Mouse (Mus musculus): ENCODE data around the gene Rfx6.

Rfx6 gene

DNA sequence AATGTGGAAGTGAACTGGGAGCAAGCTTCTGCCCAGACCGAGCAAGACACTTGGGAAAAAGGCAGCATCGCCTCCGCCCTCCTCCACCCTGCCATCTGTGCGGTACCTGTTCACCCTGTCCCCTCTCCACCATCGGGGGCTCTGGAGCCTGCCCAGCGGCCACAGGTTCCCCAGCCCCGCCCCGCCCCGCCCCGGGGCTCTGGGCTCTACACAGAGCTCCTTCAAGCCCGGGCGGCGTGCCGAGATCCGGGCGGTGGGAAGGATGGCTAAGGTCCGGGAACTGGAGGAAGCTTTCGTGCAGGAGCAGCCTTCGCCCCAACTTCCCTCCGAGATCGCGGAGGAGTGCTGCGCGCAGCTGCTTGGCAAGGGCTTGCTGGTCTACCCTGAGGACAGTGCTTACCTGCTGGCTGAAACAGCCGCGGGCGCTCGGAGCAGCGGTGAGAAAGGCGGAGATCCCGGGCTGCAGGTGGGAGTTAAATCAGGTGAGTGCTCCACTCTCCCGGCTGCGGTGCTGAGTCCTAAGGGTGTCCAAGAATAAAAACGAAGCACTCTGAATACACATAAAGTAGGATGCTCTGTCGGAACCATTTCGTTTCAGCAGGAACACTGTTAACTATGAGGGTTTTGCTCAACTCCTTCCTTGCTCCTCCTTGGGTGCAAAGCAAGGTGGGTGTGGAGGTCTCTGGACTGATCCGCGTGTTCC lies at the start of gene Rfx6:
Rfx6 (plus strand) TSS at position 209 of the 703 bp plus-strand sequence.
- in situ Hi-C loops (cut with MboI), result no loop called here

DNA sequence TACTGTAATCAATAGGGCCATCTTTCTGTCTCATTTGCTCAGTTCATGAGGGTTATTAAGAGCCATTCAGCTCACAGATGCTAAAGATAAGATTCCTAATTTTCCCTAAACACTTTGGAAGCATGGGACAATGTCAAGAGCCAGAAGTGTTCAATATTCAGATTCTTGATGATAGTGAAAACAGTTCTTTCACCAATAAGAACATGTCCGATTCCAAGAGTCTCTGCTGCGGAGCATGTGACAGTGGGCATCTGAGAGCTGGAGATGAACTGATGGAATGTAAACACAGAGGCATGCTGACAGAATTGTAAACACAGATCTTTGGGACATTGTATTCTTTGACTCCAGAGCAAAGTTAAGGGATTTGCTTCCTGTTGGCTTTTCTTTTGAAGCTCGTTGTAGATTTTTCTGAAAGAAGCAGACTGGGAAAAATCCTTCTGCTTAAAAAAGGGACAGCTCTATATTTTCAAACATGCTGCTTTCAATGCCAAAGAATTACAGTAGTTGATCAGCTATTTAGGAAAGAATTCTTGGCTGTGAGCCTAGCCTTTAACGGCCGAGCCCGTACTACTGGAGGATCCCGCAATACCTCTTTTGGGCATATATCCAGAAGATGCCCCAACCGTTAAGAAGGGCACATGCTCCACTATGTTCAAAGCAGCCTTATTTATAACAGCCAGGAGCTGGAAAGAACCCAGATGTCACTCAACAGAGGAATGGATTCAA lies 46.0 kb upstream of the Rfx6 start, which contains the start of gene Gprc6a:
Gprc6a (minus strand) TSS at position 51 of the 726 bp plus-strand sequence.
- in situ Hi-C loops (cut with MboI), result no loop called here

DNA sequence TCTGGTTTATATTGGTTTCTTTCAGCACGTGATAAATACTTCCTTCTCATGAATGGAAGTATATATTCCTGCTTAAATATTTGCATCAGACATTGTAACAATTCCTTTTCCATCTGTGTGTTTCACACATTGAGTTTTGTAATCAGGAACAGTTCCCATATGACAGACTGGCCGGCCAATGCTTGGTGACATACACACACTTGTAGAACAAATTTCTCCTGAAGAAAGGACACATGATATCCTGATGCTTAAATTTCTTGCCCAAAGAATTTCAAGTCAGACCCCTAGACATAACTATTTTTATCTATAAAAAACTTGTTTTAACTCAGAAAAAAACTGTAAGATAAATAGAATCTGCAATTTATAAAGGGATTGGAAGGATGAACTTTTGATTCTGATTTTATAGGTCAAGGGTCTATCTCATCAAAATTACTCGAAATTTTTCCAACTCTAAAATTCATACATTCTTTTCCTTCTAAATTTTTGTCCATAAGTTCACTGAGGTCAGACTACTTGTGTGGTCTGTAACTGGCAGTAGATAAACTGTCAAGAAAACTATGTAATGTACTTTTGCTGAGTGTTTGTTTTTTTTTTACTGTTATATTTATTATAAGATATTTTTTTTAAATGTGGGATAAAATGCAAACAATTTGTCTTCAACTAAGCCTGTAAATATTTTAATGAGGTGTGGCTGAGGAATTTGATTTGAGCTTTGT lies 27.9 kb upstream of the Rfx6 start:
- in situ Hi-C loops (cut with MboI), result loop anchor here (25.0 kb wide), 1 partner anchor 937 kb away; no protein-coding TSS in a partner anchor

DNA sequence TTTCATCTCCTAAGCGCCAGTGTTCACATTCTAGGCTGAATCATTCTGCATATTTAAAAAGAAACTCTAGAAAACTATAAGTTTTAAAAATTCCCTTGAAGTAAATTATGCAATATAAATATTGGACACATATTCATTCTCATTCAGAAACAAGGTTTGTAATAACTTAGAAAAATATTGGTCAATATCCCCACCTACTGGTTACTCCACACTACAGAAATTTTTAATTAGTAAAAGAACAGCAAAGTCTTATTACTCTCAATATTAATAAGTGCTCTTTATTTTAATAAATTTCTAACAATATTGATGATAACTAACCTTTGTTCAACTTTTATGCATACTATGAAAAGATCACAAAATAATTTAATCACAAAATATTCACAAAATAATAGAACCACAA lies 20.2 kb upstream of the Rfx6 start:
- in situ Hi-C loops (cut with MboI), result loop anchor here (25.0 kb wide), 1 partner anchor 945 kb away; no protein-coding TSS in a partner anchor

DNA sequence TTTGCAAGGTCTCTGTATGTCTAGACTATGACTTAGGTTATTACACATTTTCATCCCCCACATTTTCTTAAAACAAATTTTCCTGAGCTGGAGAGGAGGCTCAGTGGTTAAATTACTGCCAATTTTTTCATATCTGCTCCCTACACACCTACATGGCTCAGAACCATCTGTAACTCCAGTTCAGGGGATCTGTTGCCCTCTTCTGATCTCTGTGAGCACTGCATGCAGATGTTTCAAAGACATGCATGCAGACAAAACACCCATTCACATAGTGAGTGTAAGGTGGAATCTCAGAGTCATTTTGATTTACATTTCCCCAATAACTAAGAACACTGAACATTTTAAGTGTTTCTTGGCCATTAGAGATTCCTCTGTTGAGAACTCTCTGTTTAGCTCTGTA lies 8.2 kb upstream of the Rfx6 start:
- in situ Hi-C loops (cut with MboI), result loop anchor here (25.0 kb wide), 1 partner anchor 957 kb away; no protein-coding TSS in a partner anchor

DNA sequence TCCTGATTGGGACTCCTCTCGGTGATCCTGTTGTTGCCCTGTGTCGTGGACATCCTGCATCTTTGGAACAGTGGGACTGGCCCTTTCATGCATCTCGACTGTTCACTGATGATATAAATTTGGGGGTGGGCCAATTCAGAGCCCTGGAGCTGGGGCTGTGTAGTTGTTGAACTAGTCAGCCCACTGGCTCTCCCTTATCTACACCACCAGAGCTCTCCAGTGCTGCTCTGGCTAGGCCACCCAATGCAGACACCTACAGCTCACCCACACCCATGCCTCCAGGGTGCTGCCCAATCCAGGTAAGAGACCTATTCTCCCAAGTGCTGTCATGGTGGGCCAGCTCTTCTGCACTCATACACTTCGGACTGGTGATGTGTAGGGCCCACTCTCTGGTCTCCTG lies 6.0 kb upstream of the Rfx6 start:
- in situ Hi-C loops (cut with MboI), result loop anchor here (25.0 kb wide), 1 partner anchor 959 kb away; no protein-coding TSS in a partner anchor

DNA sequence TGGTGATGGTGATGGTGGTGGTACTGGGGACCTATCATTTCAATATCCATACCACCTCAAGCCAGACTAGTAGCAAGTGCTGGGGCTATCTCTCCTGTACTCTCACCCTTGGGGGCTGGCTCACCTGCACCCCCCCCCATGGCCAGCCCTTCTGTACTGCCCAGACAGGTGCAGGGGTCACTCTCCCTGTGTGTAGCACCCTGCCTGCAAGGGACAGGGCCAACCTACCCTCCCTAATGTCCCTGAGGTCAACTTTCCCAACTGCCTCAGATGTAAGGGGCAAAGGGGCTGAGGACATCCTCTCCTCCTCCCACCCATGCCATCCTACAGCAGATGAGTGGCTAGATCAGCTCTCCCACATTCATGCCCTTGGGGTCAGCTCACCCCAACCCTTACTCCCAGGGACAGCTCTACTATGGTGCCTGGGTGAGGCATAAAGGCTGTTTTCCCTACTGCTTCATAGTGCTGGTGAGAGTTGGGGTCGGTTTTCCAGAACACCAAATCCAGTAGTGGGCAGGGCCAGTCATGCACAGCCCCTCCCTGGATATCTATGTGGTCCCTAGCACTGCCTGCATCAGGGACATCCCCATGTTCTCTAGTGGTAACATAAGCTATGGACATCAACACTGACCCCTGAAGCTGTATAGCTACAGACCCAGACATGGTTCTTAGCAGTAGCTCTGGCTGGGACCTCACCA lies 5.3 kb upstream of the Rfx6 start:
- in situ Hi-C loops (cut with MboI), result loop anchor here (25.0 kb wide), 1 partner anchor 960 kb away; no protein-coding TSS in a partner anchor

DNA sequence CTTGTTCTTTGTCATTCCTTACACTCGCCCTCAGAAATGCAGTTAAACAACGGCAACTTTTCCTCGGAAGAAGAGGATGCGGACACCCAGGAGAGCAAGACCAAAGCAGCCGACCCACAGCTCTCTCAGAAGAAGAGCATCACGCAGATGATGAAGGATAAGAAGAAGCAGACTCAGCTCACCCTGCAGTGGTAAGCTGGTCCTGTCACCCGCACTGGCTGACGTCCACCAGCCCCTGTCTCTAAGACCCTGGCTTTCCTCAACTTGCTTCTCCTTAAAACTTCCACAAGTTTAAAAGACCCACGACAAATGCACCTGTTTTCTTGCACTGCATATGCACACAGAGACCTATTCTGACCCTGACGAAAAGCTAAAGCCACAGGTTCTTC lies 689 bp downstream of the Rfx6 start:
- in situ Hi-C loops (cut with MboI), result no loop called here

DNA sequence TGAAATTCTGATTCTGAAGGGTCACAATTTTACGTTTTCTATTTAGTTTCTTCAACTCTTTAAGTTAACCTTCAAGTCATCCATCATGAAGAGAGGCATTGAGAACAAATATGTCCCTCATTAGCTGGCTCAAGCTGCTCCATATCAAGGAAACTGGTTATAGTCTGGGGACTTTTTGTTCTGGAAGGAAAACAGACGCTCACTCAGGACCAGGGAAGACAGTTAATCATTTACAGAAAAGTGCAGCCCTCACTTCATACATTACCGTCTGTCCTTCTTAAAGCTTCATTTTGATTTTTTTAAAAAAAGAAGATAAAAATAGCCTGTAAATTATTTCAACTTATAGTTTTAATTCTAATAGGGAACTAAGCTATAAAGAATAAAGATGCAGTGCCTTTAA lies 43.3 kb downstream of the Rfx6 start:
- in situ Hi-C loops (cut with MboI), result no loop called here

DNA sequence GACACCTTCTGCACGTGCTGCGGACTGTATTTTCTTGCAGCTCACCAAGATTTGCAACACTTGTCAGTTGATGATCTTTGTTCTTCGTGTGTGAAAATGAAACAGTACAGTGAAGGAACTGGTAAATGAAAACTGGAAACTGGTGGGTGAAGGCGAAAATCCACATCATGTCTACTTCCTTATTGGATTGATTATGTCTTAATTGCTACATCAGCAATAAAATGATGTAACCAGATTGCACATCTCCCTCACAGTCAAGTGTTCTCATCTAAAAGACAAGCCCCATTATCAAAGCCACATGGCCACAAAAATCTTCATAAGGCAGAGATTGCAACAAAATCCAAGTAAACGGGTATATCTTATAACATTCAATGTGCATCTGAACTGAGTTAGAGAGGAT lies 83.9 kb downstream of the Rfx6 start:
- in situ Hi-C loops (cut with MboI), result no loop called here

DNA sequence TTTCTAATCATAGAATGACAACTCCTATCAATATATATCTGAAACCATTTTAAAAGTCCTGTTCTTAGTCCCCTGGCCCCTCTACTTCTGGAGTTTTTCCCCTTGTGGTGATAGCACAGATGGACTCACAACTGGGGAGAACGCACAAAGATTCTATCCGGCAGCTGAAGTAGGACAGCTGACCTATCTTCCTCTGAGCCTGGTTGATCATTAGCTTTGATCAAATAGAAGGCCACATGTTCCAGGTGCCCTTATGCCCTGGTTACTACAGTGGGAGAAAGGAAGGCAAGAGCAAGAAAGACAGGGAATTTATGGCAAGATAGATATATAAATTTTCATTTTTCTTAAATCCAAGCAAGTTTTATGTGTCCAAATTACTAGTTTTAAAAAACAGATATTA lies 85.7 kb downstream of the Rfx6 start:
- in situ Hi-C loops (cut with MboI), result no loop called here

DNA sequence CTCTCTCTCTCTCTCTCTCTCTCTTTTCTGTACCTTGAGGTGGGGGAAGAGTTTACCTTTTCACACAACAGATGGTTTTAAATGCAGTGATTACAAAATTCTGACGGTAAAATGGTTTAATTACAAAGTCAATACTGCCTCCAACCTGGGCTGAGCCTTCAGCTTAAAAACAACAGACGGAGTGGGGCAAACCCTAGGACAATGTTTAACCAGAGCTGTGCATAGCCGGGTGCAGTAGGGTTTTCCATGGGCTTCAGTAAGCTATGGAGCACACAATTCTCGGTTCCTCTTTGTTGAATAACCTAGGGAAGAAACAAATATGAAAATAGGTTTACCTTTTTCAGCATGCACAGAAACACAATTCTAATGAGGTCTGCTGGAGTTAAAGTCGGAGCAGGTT lies 90.9 kb downstream of the Rfx6 start:
- in situ Hi-C loops (cut with MboI), result no loop called here

DNA sequence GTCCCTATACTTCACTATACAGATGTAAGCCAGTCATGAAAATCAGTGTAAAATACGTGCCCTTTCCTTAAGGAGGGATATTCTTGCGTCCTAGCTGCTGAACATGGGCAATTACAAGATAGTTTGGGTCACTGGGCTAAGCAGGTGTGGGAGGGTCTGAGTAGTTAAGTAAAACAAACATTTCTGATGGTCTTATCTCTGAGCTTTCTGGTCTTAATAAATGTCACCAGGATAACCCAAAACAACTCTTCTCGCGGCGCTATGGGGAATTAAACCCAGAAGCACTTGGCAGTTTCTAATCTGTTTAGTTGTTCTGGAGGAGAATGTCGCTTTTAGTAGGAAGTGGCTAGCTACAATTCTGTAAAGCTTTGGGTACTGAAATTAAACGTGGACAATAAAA lies 91.7 kb downstream of the Rfx6 start:
- in situ Hi-C loops (cut with MboI), result no loop called here

DNA sequence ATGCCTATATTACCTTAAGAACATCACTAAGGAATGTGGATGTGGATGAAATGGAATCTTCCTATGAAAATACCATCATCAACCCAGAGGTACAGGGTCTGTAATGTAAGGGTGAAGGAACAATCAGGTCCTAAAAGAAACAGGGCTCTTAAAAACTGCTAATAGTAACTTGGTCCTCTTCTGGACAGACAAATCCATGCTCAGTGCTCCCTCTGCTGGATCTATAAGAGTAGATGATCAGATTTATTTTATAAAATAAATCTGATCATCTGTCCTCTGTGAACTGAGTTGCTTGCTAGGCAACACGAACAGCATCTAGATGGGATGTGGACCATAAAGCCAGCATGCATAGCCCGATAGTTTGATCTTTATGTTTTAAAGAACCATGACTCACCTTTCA lies 102.1 kb downstream of the Rfx6 start:
- in situ Hi-C loops (cut with MboI), result no loop called here
